In the genomic region with DNA sequence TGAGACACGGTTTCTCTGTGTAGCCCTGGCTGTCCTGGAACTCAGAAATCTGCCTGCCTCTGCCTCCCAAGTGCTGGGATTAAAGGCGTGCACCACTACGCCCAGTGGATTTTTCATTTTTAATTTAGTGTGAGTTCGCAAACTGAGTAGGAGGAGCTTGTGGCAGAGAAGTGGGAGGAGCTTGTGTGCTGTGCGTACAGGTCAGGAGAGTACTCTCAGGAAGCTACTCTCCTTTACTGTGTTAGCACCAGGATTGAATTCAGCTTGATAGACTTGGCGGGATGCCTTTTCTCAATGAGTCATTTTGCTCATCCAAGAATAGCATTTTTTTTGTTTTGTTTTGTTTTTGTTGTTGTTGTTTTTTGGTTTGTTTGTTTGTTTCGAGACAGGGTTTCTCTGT, we compare ENCODE assay signal across 27 mouse cellular contexts.
"Had no signal": no experiment of that assay in that cellular context is flagged by ENCODE, and none has a peak within 500 bp of the region (broad histone marks: within the 10 kb centered on the region; RNA-seq: fewer than 3 reads in every experiment).

No protein-coding gene starts in this region.

- H3K27me3 ChIP-seq: heart, embryonic 12.5 days; hindbrain, embryonic 12.5 days; intestine, embryonic 15.5 days; limb, embryonic 12.5 days; liver, embryonic 13.5 days had no signal

- H3K9me3 ChIP-seq: heart, embryonic 10.5 days; heart, embryonic 12.5 days; hindbrain, embryonic 10.5 days; hindbrain, embryonic 12.5 days; intestine, embryonic 15.5 days; limb, embryonic 10.5 days; limb, embryonic 12.5 days; liver, embryonic 13.5 days had no signal

- DNase-seq: gastrocnemius, adult 2 months; gastrocnemius, postnatal 10 days; gastrocnemius, postnatal 25 days; heart, adult 18-20 months; heart, postnatal 10 days; heart, postnatal 4 days; kidney, adult 18-20 months; kidney, adult 8-10 months; kidney, postnatal 10 days; kidney, postnatal 25 days; kidney, postnatal 4 days; liver; liver, embryonic 13.5 days had no signal

- H3K4me3 ChIP-seq: gastrocnemius, adult 2 months; heart, embryonic 10.5 days; heart, embryonic 12.5 days; hindbrain, embryonic 10.5 days; hindbrain, embryonic 12.5 days; intestine, embryonic 15.5 days; layer of hippocampus, adult 2 months; left cerebral cortex, adult 2 months; limb, embryonic 10.5 days; limb, embryonic 12.5 days; liver, embryonic 13.5 days had no signal

- H3K4me1 ChIP-seq: heart, embryonic 10.5 days; heart, embryonic 12.5 days; hindbrain, embryonic 10.5 days; hindbrain, embryonic 12.5 days; intestine, embryonic 15.5 days; liver, embryonic 13.5 days had no signal

- H3K27ac ChIP-seq: gastrocnemius, adult 2 months; heart, embryonic 10.5 days; hindbrain, embryonic 10.5 days; hindbrain, embryonic 12.5 days; hindbrain, embryonic 14.5 days; intestine, embryonic 15.5 days; layer of hippocampus, adult 2 months; left cerebral cortex, adult 2 months; limb, embryonic 10.5 days; limb, embryonic 12.5 days; liver, embryonic 13.5 days had no signal

- ATAC-seq: hindbrain, embryonic 16.5 days; inflammation-experienced regulatory T-cells, adult 6 months; intestine, embryonic 15.5 days; intestine, postnatal 0 days had no signal

- H3K4me2 ChIP-seq: heart, embryonic 12.5 days; hindbrain, embryonic 12.5 days; hindbrain, embryonic 14.5 days; intestine, embryonic 15.5 days; limb, embryonic 12.5 days; liver, embryonic 11.5 days; liver, embryonic 13.5 days had no signal

- H3K9ac ChIP-seq: heart, embryonic 12.5 days; hindbrain, embryonic 12.5 days; hindbrain, embryonic 14.5 days; intestine, embryonic 15.5 days; limb, embryonic 12.5 days; liver, embryonic 13.5 days had no signal

- H3K36me3 ChIP-seq: heart, embryonic 10.5 days; heart, embryonic 12.5 days; hindbrain, embryonic 10.5 days; hindbrain, embryonic 12.5 days; intestine, embryonic 15.5 days; limb, embryonic 10.5 days; limb, embryonic 12.5 days; liver, embryonic 13.5 days had no signal
